Mouse (Mus musculus): Measurements from ENCODE around the gene Cit. TPM values are rescaled to one million over a fixed set of nuclear protein-coding genes. Genes with fewer than 3 reads are reported as not detected.

Cit gene
- polyA plus RNA-seq, 1 experiment from 2014 or later, result 17.2 TPM

GRCm38 (mm10) chr5:116019371-116019770 lies 174.3 kb downstream of the Cit start:
- no peaks in the 10 kb centered on the region for H3K27me3 ChIP-seq
- no peak overlapping the region for H3K27ac ChIP-seq (replicated peaks)
- no peak overlapping the region for H3K4me2 ChIP-seq (replicated peaks)
- no peak overlapping the region for H3K9ac ChIP-seq (replicated peaks)
- no peaks in the 10 kb centered on the region for H3K9me3 ChIP-seq
- ATAC-seq (replicated peaks), result no peak
- H3K4me1 ChIP-seq, result peaks cover 21% of the 10 kb centered on the region
- no peak overlapping the region for H3K4me3 ChIP-seq
- 91% methylated on average over 11 of the region's 11 CpGs for WGBS
- peaks cover 63% of the 10 kb centered on the region for H3K36me3 ChIP-seq

- peaks cover 42% of the 10 kb centered on the region for H3K36me3 ChIP-seq
- H3K9me3 ChIP-seq, result no peaks in the 10 kb centered on the region
- no peak for ATAC-seq (replicated peaks)
- no peak overlapping the region for H3K4me2 ChIP-seq (replicated peaks)
- H3K9ac ChIP-seq (replicated peaks), result no peak overlapping the region
- no peaks in the 10 kb centered on the region for H3K27me3 ChIP-seq
- H3K4me3 ChIP-seq, result no peak overlapping the region
- H3K4me1 ChIP-seq, result peaks cover 21% of the 10 kb centered on the region
- H3K27ac ChIP-seq (replicated peaks), result no peak overlapping the region
- 93% methylated on average over 14 of the region's 14 CpGs for WGBS
These were observed 176.5 kb downstream of the Cit start for GRCm38 (mm10) chr5:116021552-116021951.

GRCm38 (mm10) chr5:116022131-116022530 lies 177.1 kb downstream of the Cit start:
- H3K36me3 ChIP-seq, result peaks cover 37% of the 10 kb centered on the region
- H3K9me3 ChIP-seq, result no peaks in the 10 kb centered on the region
- ATAC-seq (replicated peaks), result no peak
- WGBS, result 97% methylated on average over 12 of the region's 12 CpGs
- no peak overlapping the region for H3K4me3 ChIP-seq
- H3K27ac ChIP-seq (replicated peaks), result no peak overlapping the region
- no peak overlapping the region for H3K9ac ChIP-seq (replicated peaks)
- H3K27me3 ChIP-seq, result no peaks in the 10 kb centered on the region
- peaks cover 21% of the 10 kb centered on the region for H3K4me1 ChIP-seq
- H3K4me2 ChIP-seq (replicated peaks), result 0 out of 2 replicates have a peak overlapping the region, but pooled peaks have one; percentile 2

- Histone ChIP-seq H3K9me3 (no peaks in the 10 kb centered on the region), H3K27me3 (no peaks in the 10 kb centered on the region), H3K4me3 (peak overlapping the region; percentile 85), H3K27ac (replicated peaks) (peak overlapping the region; percentile 85; the same call in 1 of the 2 replicates), H3K9ac (replicated peaks) (no peak overlapping the region), H3K4me1 (peaks cover 21% of the 10 kb centered on the region), H3K4me2 (replicated peaks) (peak overlapping the region; percentile 87), H3K36me3 (peaks cover 31% of the 10 kb centered on the region)
- ATAC-seq (replicated peaks), result no peak
- 83% methylated on average over 7 of the region's 7 CpGs for WGBS
These were observed 177.7 kb downstream of the Cit start for GRCm38 (mm10) chr5:116022658-116023200.

- Histone ChIP-seq H3K4me3 (peak overlapping the region; percentile 85), H3K27ac (replicated peaks) (peak overlapping the region; percentile 85), H3K4me1 (peaks cover 21% of the 10 kb centered on the region), H3K4me2 (replicated peaks) (peak overlapping the region; percentile 87), H3K9me3 (no peaks in the 10 kb centered on the region), H3K9ac (replicated peaks) (peak overlapping the region; percentile 82), H3K27me3 (no peaks in the 10 kb centered on the region), H3K36me3 (peaks cover 25% of the 10 kb centered on the region)
- 3% methylated on average over 8 of the region's 8 CpGs for WGBS
- ATAC-seq (replicated peaks), result no peak
These were observed 178.2 kb downstream of the Cit start for GRCm38 (mm10) chr5:116023251-116023661.

GRCm38 (mm10) chr5:116023821-116024284 lies 178.8 kb downstream of the Cit start:
- under 1% methylated on average over 28 of the region's 28 CpGs for WGBS
- ATAC-seq (replicated peaks), result peak; percentile 73
- Histone ChIP-seq H3K27me3 (no peaks in the 10 kb centered on the region), H3K27ac (replicated peaks) (peak overlapping the region; percentile 85), H3K9me3 (no peaks in the 10 kb centered on the region), H3K4me3 (peak overlapping the region; percentile 85), H3K9ac (replicated peaks) (peak overlapping the region; percentile 82), H3K4me2 (replicated peaks) (peak overlapping the region; percentile 87), H3K36me3 (peaks cover 19% of the 10 kb centered on the region), H3K4me1 (peaks cover 21% of the 10 kb centered on the region)

GRCm38 (mm10) chr5:116024327-116024739 lies 179.3 kb downstream of the Cit start, which contains the start of gene Prkab1:
Prkab1 (minus strand) TSS chr5:116024508.
- Histone ChIP-seq H3K4me1 (peaks cover 21% of the 10 kb centered on the region), H3K4me3 (peak within 1 kb of the TSS; percentile 85), H3K9ac (replicated peaks) (peak within 1 kb of the TSS; percentile 82), H3K27ac (replicated peaks) (peak within 1 kb of the TSS; percentile 85), H3K27me3 (no peaks in the 10 kb centered on the region), H3K36me3 (peaks cover 15% of the 10 kb centered on the region), H3K9me3 (no peaks in the 10 kb centered on the region), H3K4me2 (replicated peaks) (peak within 1 kb of the TSS; percentile 87)
- peak; percentile 97 for ATAC-seq (replicated peaks)
- under 1% methylated on average over 45 of the region's 46 CpGs for WGBS

GRCm38 (mm10) chr5:116026107-116026506 lies 181.0 kb downstream of the Cit start:
- no peak for ATAC-seq (replicated peaks)
- no peak overlapping the region for H3K4me2 ChIP-seq (replicated peaks)

GRCm38 (mm10) chr5:116026561-116026960 lies 181.5 kb downstream of the Cit start:
- no peak for ATAC-seq (replicated peaks)
- Histone ChIP-seq H3K9ac (replicated peaks) (no peak overlapping the region), H3K9me3 (no peaks in the 10 kb centered on the region), H3K36me3 (no peaks in the 10 kb centered on the region), H3K27ac (replicated peaks) (no peak overlapping the region), H3K4me1 (peaks cover 25% of the 10 kb centered on the region), H3K4me2 (replicated peaks) (no peak overlapping the region), H3K27me3 (peaks cover 4% of the 10 kb centered on the region), H3K4me3 (no peak overlapping the region)
- WGBS, result 95% methylated on average over 14 of the region's 14 CpGs

More at GRCm38 (mm10) chr5:116026107-116026506, 181.0 kb downstream of the Cit start:
- peaks cover 25% of the 10 kb centered on the region for H3K4me1 ChIP-seq
- no peak overlapping the region for H3K27ac ChIP-seq (replicated peaks)
- 90% methylated on average over 5 of the region's 5 CpGs for WGBS
- no peaks in the 10 kb centered on the region for H3K36me3 ChIP-seq
- H3K9me3 ChIP-seq, result no peaks in the 10 kb centered on the region
- no peak overlapping the region for H3K4me3 ChIP-seq
- H3K9ac ChIP-seq (replicated peaks), result no peak overlapping the region
- H3K27me3 ChIP-seq, result peaks cover 4% of the 10 kb centered on the region

- ATAC-seq (replicated peaks), result no peak
- no peak overlapping the region for H3K4me3 ChIP-seq
- no peaks in the 10 kb centered on the region for H3K9me3 ChIP-seq
- H3K9ac ChIP-seq (replicated peaks), result no peak overlapping the region
- H3K27ac ChIP-seq (replicated peaks), result no peak overlapping the region
- 86% methylated on average over 7 of the region's 7 CpGs for WGBS
- peaks cover 4% of the 10 kb centered on the region for H3K27me3 ChIP-seq
- H3K4me1 ChIP-seq, result peaks cover 4% of the 10 kb centered on the region; the same call in 1 of the 2 replicates
- H3K4me2 ChIP-seq (replicated peaks), result no peak overlapping the region
- no peaks in the 10 kb centered on the region for H3K36me3 ChIP-seq
These were observed 184.0 kb downstream of the Cit start for GRCm38 (mm10) chr5:116029071-116029470.

GRCm38 (mm10) chr5:116030566-116031189 lies 185.6 kb downstream of the Cit start:
- no peaks in the 10 kb centered on the region for H3K36me3 ChIP-seq
- ATAC-seq (replicated peaks), result 0 out of 2 replicates have a peak, but pooled peaks have one; percentile 26
- no peaks in the 10 kb centered on the region for H3K9me3 ChIP-seq
- no peak overlapping the region for H3K9ac ChIP-seq (replicated peaks)
- peak overlapping the region; percentile 36 for H3K4me2 ChIP-seq (replicated peaks)
- H3K4me3 ChIP-seq, result no peak overlapping the region
- 5% methylated on average over 19 of the region's 19 CpGs for WGBS
- no peak overlapping the region for H3K27ac ChIP-seq (replicated peaks)
- H3K4me1 ChIP-seq, result peaks cover 4% of the 10 kb centered on the region; the same call in 1 of the 2 replicates
- peaks cover 4% of the 10 kb centered on the region for H3K27me3 ChIP-seq

GRCm38 (mm10) chr5:116031190-116031577 lies 186.1 kb downstream of the Cit start:
- 4% methylated on average over 14 of the region's 14 CpGs for WGBS
- no peaks in the 10 kb centered on the region for H3K36me3 ChIP-seq
- H3K9me3 ChIP-seq, result no peaks in the 10 kb centered on the region
- ATAC-seq (replicated peaks), result 0 out of 2 replicates have a peak, but pooled peaks have one; percentile 32
- no peak overlapping the region for H3K9ac ChIP-seq (replicated peaks)
- no peak overlapping the region for H3K27ac ChIP-seq (replicated peaks)
- peaks cover 4% of the 10 kb centered on the region for H3K27me3 ChIP-seq
- H3K4me2 ChIP-seq (replicated peaks), result peak overlapping the region; percentile 36; the same call in 1 of the 2 replicates
- H3K4me3 ChIP-seq, result no peak overlapping the region
- H3K4me1 ChIP-seq, result peaks cover 4% of the 10 kb centered on the region; the same call in 1 of the 2 replicates

Measured in forebrain, embryonic 15.5 days (tissue).